Mouse (Mus musculus) c-Kit-positive CD71-positive TER-119-negative erythroid progenitor cells, embryonic 14.5 days (primary cell): Measurements from ENCODE around the gene Ripor2.
"Not testable (repeated sequence)": the region's sequence is repeated elsewhere in the genome, so short reads cannot be mapped to it uniquely, and the experiment has no call there.

Source experiments
- DNase-seq: peaks from one replicate; pipeline ENCODE4 v3.0.0-alpha.2; 2013; ENCODE audit warnings: low read depth

The Ripor2 gene

GRCm38 (mm10) chr13:24761403-24762227 is 179.6 kb downstream of the Ripor2 start, which contains the start of gene Gmnn:
Gene Gmnn, minus strand, starts transcription at chr13:24761923.
- DNase-seq, result peak; percentile 88

GRCm38 (mm10) chr13:24762254-24762653 is 180.3 kb downstream of the Ripor2 start:
- DNase-seq, result no peak

- DNase-seq, result not testable (repeated sequence)
Observed at GRCm38 (mm10) chr13:24767809-24768208, 185.8 kb downstream of the Ripor2 start.

GRCm38 (mm10) chr13:24771482-24771881 is 189.5 kb downstream of the Ripor2 start:
- not testable (repeated sequence) for DNase-seq

GRCm38 (mm10) chr13:24776146-24776844 is 194.3 kb downstream of the Ripor2 start:
- peak; percentile 65 for DNase-seq

- DNase-seq, result no peak
Observed at GRCm38 (mm10) chr13:24778026-24778425, 196.0 kb downstream of the Ripor2 start.

GRCm38 (mm10) chr13:24778706-24779380 is 196.9 kb downstream of the Ripor2 start:
- no peak for DNase-seq

GRCm38 (mm10) chr13:24781916-24782315 is 199.9 kb downstream of the Ripor2 start:
- DNase-seq, result no peak
